Mouse (Mus musculus) lung, adult 10 weeks (tissue): Measurements from ENCODE around the gene Mall. TPM values are rescaled to one million over a fixed set of nuclear protein-coding genes. Genes with fewer than 3 reads are reported as not detected.

Source experiments
- polyA plus RNA-seq: library from polyadenylated mRNA; stranded (reverse); fragments of 350-450 nt; fragmentation: Illumina TruSeq; extraction: RNeasy Lipid Tissue Mini Kit (QIAGEN cat#74804); gene quantifications from one replicate; pipeline ENCODE4 v1.2.3, GENCODE M21; 2014; ENCODE audit warnings: low read depth, low replicate concordance; ENCODE audit not compliant: insufficient read depth

Gene Mall
- 5.6 TPM for polyA plus RNA-seq

DNA sequence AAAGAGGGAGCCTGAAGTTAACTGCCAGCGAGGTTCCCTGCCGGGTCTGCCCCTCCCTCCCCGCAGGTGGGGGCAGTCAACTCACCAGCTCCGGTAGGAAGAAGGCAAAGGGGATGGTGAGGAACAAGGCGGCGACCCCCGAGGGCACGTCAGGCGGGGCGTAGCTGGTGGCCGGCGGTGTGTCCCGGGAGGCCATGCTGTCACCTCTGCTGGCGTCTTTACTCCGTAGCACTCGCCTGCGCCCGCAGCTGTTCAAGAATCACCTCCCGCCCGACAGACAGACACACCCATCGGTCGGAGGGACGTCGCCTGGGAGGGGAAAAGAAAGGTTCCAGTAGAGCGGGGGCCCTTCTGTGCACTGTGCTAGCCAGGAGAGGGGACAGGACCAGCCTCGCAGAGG is at the start of gene Mall:
Gene Mall, minus strand, starts transcription at position 262 of the 400 bp plus-strand sequence.

DNA sequence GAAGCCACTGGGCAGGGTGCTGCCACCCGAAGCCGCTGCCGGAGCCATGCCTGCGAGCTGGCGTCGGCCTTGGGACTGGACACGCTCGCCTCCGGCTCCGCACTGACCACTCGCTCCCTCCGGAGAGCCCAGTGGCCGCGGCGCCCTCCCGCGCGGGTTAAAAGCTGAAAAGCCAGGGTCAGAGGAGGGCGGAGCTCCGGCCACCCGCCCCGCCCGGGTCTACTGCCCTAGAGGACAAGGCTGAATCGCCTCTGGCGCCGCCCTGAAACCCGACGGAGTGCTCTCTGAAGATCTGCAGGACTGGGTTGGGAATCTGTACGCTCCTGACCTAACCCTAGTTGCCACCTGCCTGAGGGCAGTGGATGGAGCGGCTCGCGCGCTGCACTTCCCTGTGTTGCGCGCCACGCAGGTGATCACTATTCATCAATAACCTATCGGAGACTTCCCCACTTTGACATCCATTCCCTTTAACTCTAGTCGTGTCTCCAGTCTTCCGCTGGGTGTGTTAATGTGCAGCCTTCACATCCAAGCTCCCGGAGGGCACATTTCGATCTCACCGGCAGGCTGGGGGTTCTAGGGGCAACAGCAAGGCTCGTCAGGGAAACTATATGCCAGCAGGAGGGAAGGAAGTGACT is 73.5 kb downstream of the Mall start, which contains the start of gene Mal:
Gene Mal, minus strand, starts transcription at position 610 of the 635 bp plus-strand sequence.

Other genes with a start within 250 kb of the Mall start
- 1.6 TPM for gene Kcnip3, start 207.8 kb downstream of the Mall start, polyA plus RNA-seq
- 1.1 TPM for gene Prom2, start 188.5 kb downstream of the Mall start, polyA plus RNA-seq
- gene Zfp661, start 142.8 kb downstream of the Mall start, polyA plus RNA-seq, result 1.4 TPM
- 30.5 TPM for gene Mrps5, start 142.7 kb downstream of the Mall start, polyA plus RNA-seq
- 13.2 TPM for gene Mal, start 73.2 kb downstream of the Mall start, polyA plus RNA-seq
- 17.6 TPM for gene Nphp1, start 59.0 kb upstream of the Mall start, polyA plus RNA-seq
- 49.9 TPM for gene Mtln, start 62.6 kb upstream of the Mall start, polyA plus RNA-seq
- gene Bub1, start 101.9 kb upstream of the Mall start, polyA plus RNA-seq, result 0.96 TPM
- 41.4 TPM for gene Acoxl, start 108.9 kb upstream of the Mall start, polyA plus RNA-seq